ENCODE assay signal across 26 mouse cellular contexts in the genomic region with DNA sequence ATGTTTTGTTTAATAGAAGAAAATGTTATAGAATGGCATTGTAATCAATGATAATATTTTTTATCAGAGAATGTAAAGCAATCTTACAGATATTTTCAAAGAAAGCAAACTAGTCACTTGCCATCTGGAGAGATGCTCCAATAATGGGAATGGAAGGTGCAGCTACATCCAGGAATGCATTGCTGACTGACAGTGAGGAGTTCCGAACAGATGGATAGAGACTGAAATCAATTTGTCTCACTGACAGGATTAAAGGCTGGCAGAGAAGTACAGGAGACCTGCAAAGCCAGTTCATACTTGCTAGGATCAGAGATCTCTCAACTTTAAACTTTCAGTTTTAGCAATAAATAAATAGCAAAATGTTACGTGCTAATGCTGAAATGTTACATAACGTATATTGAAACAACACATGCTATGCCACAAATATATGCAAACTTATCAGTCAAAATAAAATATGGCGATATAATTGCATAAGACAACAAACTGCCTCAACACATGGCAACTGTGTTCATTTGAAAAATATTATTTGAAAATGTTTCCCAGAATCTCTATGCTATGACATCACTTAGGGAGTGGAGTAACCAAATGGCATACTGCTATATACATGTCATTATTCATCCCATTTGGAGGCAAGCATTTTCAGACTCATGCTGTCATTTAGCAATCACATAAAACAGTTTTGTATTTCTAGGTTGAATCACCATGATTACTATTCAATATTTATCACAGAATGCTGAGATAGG.
DNase-seq lines count a peak whose midpoint lies in the region; ATAC-seq and TF ChIP-seq lines count a peak whose summit lies in the region.
"Had no signal": no experiment of that assay in that cellular context is flagged by ENCODE, and none has a peak within 500 bp of the region (broad histone marks: within the 10 kb centered on the region; RNA-seq: fewer than 3 reads in every experiment).

No protein-coding gene starts in this region.

- no peaks in the 10 kb centered on the region for H3K9me3 ChIP-seq in forebrain, embryonic 12.5 days
- H3K9me3 ChIP-seq in forebrain, embryonic 10.5 days = no peaks in the 10 kb centered on the region
- H3K9me3 ChIP-seq in forebrain, embryonic 15.5 days = no peaks in the 10 kb centered on the region
- H3K9me3 ChIP-seq: embryonic facial prominence, embryonic 12.5 days; embryonic facial prominence, embryonic 15.5 days; heart, embryonic 10.5 days; heart, embryonic 13.5 days had no signal

- H3K9ac ChIP-seq in forebrain, embryonic 12.5 days = no peak overlapping the region
- H3K9ac ChIP-seq in forebrain, embryonic 15.5 days (replicated peaks) = no peak overlapping the region
- H3K9ac ChIP-seq: embryonic facial prominence, embryonic 12.5 days; embryonic facial prominence, embryonic 15.5 days; heart, embryonic 13.5 days; hindbrain, embryonic 14.5 days had no signal

- no peaks in the 10 kb centered on the region for H3K4me1 ChIP-seq in forebrain, embryonic 12.5 days
- 0 out of 2 replicates have a peak, but pooled peaks cover 3% of the 10 kb centered on the region for H3K4me1 ChIP-seq in forebrain, embryonic 10.5 days
- H3K4me1 ChIP-seq in forebrain, embryonic 15.5 days = no peaks in the 10 kb centered on the region
- H3K4me1 ChIP-seq: embryonic facial prominence, embryonic 12.5 days; embryonic facial prominence, embryonic 15.5 days; heart, embryonic 10.5 days; heart, embryonic 13.5 days had no signal

- TF ChIP-seq CTCF in brain, embryonic 14.5 days (IDR thresholded peaks at IDR 0.05; ENCODE audit: borderline replicate concordance, extremely low read depth, insufficient read depth, insufficient read length) = no peak

- intact Hi-C loops in left cerebral cortex, postnatal 14 days (cut with DNase I) = no loop called here

- DNase-seq in forebrain, embryonic 10.5 days (ENCODE audit: extremely low spot score, low spot score) = no peak
- peak; percentile 72 for DNase-seq in brain, embryonic 14.5 days (ENCODE audit: low read depth)
- DNase-seq in embryo, embryonic 10.5 days (ENCODE audit: low spot score) = no peak
- DNase-seq in left cerebral cortex, postnatal 14 days (ENCODE audit: low spot score in 2 of 2) = no peak
- DNase-seq: adrenal gland, postnatal 10 days; adrenal gland, postnatal 36 days; cerebellum, adult 11-12 months; cerebellum, adult 9-10 months; cerebellum, postnatal 14 days; gastrocnemius, postnatal 10 days; gastrocnemius, postnatal 36 days; heart, adult 2 months; heart, postnatal 14 days; heart, postnatal 4 days; kidney, adult 18-20 months had no signal

- H3K4me2 ChIP-seq in forebrain, embryonic 12.5 days = no peak overlapping the region
- no peak overlapping the region for H3K4me2 ChIP-seq in forebrain, embryonic 15.5 days (replicated peaks)
- H3K4me2 ChIP-seq: embryonic facial prominence, embryonic 12.5 days; embryonic facial prominence, embryonic 15.5 days; heart, embryonic 13.5 days; hindbrain, embryonic 14.5 days had no signal

- no peak overlapping the region for H3K4me3 ChIP-seq in forebrain, embryonic 12.5 days (replicated peaks)
- H3K4me3 ChIP-seq in forebrain, embryonic 10.5 days = no peak overlapping the region
- no peak overlapping the region for H3K4me3 ChIP-seq in forebrain, embryonic 15.5 days
- H3K4me3 ChIP-seq: embryonic facial prominence, embryonic 12.5 days; embryonic facial prominence, embryonic 15.5 days; heart, adult 2 months; heart, embryonic 10.5 days; heart, embryonic 13.5 days had no signal

- no peak for TF ChIP-seq POLR2A in brain, embryonic 14.5 days (IDR thresholded peaks at IDR 0.05; ENCODE audit: borderline replicate concordance, extremely low read depth, insufficient read depth, insufficient read length, poor library complexity, severe bottlenecking)

- 0 out of 2 replicates have a peak, but pooled peaks have one; percentile 23 for ATAC-seq in forebrain, embryonic 12.5 days (ENCODE audit: low FRiP score)
- ATAC-seq in forebrain, embryonic 15.5 days (replicated peaks) = peak; percentile 93
- ATAC-seq: hindbrain, postnatal 0 days; inflammation-experienced regulatory T-cells, adult 6 months; intestine, embryonic 16.5 days; Patski had no signal

- WGBS in forebrain, embryonic 12.5 days = 91% methylated on average over 4 of the region's 4 CpGs
- WGBS in forebrain, embryonic 10.5 days = 90% methylated on average over 4 of the region's 4 CpGs
- 70% methylated on average over 4 of the region's 4 CpGs for WGBS in forebrain, embryonic 15.5 days

- H3K27ac ChIP-seq in forebrain, embryonic 12.5 days = no peak overlapping the region
- H3K27ac ChIP-seq in forebrain, embryonic 10.5 days = no peak overlapping the region
- no peak overlapping the region for H3K27ac ChIP-seq in forebrain, embryonic 15.5 days (replicated peaks)
- H3K27ac ChIP-seq: embryonic facial prominence, embryonic 12.5 days; embryonic facial prominence, embryonic 15.5 days; heart, adult 2 months; heart, embryonic 10.5 days; heart, embryonic 13.5 days; hindbrain, embryonic 14.5 days; hindbrain, postnatal 0 days had no signal

- no peaks in the 10 kb centered on the region for H3K36me3 ChIP-seq in forebrain, embryonic 12.5 days (replicated peaks)
- H3K36me3 ChIP-seq in forebrain, embryonic 10.5 days (replicated peaks) = no peaks in the 10 kb centered on the region
- no peaks in the 10 kb centered on the region for H3K36me3 ChIP-seq in forebrain, embryonic 15.5 days
- H3K36me3 ChIP-seq: embryonic facial prominence, embryonic 12.5 days; embryonic facial prominence, embryonic 15.5 days; heart, embryonic 10.5 days; heart, embryonic 13.5 days had no signal

- no peaks in the 10 kb centered on the region for H3K27me3 ChIP-seq in forebrain, embryonic 12.5 days
- H3K27me3 ChIP-seq in forebrain, embryonic 10.5 days (ENCODE audit: poor library complexity, severe bottlenecking) = no peaks in the 10 kb centered on the region
- H3K27me3 ChIP-seq in forebrain, embryonic 15.5 days = no peaks in the 10 kb centered on the region
- H3K27me3 ChIP-seq: embryonic facial prominence, embryonic 12.5 days; embryonic facial prominence, embryonic 15.5 days; heart, embryonic 13.5 days; Patski had no signal
